Mouse (Mus musculus): ENCODE measurements at regions not wholly inside any gene's neighbourhood (a gene's known extent, or its start where the extent isn't known, plus 50 kb on each side); places are given as distances from the start of the nearest gene placed in this dataset.

DNA sequence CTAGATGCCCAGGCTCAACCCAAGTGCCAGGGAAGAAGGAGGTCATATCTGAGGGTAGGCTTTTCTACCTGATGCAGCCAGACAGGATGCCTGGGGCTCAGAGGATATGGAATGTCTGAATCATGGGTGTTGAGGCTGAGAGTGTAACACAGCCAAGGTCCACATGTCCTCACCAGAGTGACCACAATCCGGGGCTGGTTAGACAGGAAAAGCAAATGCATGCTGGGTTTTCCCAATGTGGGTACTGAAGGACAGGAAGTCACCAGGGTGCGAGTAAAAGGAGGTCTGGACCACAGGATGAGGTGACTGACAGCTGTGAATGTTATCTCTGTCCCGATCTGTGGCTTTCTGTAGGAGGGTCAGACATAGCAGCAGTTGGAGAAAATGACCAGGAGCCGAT lies 61.8 kb upstream of the Card11 start:
- no peak for TF ChIP-seq CTCF (IDR thresholded peaks at IDR 0.05; ENCODE audit: low read depth, low read length)
- TF ChIP-seq POLR2A (IDR thresholded peaks at IDR 0.05; ENCODE audit: extremely low read depth, insufficient read depth, low read length) = no peak
